Mouse (Mus musculus): ENCODE results near the gene Ctbp2.
"Not testable (repeated sequence)": the region's sequence is repeated elsewhere in the genome, so short reads cannot be mapped to it uniquely, and the experiment has no call there.

Gene Ctbp2

DNA sequence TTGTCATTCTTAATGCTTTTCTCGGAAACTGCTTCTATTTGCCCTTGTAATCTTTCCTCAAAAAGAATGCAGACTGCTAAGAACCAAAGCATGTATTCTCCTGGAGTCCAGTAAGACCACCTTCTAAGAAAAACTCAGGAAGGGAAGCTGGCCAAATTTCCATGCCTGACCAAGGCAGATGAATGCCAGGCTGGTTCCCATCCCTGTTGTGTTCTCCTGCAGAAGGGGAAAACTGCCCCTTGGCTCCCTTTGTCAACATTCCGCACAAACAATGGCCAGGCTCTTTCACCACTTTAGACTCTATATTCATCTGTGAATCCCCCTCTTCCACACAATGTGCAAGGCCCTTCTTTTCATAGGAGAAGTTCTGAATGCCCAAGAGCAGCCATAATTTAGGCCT is 6.3 kb downstream of the Ctbp2 start:
- DNase-seq: no peak

DNA sequence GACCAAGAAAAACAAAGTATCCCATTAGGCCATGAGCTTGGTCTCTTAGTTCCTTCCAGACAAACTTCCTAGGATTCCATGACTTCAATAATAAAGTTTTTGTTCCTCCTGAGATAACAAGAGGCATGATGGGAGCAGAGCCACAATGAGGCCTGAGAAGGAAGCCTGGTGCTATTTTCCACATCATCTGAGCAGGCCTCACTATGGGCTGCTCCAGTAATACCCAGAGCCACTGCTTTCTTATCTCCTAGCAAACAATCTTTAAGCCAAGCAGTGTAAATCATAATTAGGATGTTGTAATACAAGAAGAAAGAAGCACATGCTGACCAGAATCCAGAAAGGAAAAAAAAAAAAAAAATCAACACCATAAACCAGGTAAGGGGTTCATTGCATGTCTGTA is 7.6 kb downstream of the Ctbp2 start:
- DNase-seq: no peak

DNA sequence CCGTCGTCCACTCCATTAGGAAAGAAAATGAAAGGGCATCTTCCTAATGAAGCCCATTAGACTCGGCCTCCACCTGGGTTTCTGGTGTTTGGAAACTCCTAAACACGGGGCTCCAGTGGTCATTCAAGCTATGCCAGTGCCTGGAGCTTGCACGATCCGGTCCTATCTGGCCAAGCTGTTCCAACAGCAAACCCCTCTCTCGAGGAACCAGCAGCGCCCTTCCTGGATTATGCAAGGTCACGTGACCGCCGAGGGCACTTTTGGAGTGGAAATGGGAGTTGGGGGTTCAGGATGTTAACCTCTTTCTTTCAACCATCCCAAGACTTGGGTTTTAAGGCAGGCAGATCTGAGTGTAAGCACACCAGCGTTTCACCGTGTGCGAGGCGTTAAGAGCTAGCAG is 8.3 kb downstream of the Ctbp2 start:
- DNase-seq: peak; percentile 83

- DNase-seq: peak; percentile 60
These were observed 9.2 kb downstream of the Ctbp2 start for GRCm38 (mm10) chr7:133114847-133115470.

DNA sequence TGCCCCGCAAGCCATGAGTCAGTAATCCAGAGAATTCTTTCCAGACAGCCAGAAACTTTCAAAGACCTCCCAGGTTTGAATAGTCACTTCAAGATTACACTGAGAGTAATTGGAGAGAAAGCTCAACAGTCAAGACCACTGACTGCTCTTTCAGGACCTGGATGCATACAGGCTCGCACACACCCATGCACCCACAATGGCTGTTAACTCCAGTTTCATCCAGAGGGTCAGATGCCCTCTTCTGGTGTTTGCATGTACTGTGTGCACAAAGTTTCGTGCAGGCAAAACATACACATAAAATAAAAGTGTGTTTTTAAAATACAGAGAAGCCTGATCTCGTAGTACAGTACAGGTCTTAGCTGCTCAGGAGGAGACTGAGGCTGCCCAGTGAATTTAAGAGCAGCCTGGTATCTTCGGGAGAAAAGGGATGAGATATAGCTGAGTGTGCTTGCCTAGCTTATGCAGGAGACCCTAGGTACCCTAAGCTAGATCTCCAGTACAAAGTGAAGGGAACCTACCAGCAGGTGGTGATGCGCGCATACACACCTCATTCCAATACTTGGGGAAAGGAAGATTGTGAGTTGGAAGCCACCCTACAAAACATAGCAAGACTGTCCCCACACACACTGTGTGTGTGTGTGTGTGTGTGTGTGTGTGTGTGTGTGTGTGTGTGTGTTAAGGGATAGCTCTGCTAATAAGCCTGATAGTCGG is 10.8 kb downstream of the Ctbp2 start:
- no peak for DNase-seq

DNA sequence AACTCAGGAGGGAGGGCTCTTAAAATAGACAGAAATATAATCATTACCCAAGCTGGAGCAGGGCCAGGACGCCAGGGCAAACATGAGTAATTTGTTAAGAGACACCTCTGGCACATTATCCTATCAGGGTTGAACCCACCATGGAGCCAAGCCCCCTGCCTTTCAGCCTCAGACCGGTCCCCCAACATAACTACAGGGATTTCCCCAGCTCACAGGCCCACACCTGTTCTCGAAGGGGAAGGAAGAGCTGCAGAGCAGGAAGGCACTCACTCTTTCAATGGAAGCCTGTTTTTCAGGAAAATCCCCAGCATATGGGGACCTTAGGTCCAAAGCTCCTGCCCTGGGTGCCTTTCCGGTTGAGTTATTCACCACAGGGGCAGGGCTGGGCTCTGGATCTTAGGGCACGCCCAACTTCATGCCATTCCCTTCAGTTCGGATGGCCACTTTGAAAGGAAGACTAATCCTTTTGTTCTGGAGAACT is 11.8 kb downstream of the Ctbp2 start:
- DNase-seq: peak; percentile 91

DNA sequence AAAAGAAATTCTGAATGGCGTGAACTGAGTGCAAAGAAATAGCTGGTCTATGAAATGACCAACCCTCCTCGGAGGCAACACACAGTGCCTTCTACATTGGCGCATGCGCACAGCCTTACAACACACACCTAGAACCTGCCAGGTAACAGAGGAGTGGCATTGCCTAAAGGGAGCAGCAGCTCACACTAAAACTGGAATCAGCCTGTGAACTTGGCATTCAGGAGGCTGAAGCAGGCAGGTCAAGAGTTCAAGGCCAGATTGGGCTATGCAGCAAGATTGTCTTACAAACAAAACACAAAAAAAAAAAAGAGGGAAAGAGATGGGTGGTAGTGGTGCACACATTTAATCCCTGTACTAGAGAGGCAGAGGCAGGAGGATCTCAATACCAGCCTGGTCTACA is 14.7 kb downstream of the Ctbp2 start:
- DNase-seq: peak; percentile 51

DNA sequence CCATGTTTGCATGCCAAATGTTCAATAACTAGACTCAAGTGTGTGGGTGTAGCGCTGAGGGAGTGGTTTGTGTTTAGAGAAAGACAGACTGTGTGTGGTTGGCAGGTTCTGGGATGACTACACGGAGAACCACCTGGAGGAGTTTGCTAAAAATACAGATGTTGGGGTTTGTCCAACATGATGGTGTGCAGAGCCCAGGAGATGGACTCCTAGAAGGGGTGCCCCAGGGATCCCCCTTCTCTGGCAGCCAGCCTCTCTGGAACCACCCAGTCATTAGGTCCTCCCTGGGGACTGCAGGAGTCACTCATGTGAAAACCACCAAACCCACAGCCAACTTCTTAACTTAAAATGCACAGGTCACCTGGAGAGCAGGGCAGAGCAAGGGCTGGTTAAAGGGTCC is 15.5 kb downstream of the Ctbp2 start:
- peak; percentile 49 for DNase-seq

- DNase-seq: no peak
These were observed 21.6 kb downstream of the Ctbp2 start for GRCm38 (mm10) chr7:133102578-133102977.

DNA sequence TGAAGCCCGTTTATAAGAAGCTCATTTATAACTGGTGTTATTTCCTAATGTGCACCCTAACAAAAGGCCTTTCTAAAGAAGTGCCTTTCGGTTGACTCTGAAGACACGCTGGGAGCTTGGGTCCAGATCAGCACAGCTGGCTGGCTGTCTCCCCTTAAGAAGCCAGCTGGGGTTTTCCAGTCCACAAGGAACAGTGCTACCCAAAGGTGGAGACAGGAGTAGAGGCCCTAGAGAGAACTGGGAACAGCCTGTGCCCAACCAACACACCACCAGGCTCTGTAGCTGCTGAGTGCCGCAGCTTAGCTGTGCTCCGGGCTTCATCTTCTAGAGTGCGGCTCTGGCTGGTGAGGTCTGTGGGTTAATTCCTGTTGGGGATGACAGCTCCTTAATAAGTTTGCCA is 23.1 kb downstream of the Ctbp2 start:
- DNase-seq: no peak

- no peak for DNase-seq
These were observed 24.0 kb downstream of the Ctbp2 start for GRCm38 (mm10) chr7:133100178-133100577.

DNA sequence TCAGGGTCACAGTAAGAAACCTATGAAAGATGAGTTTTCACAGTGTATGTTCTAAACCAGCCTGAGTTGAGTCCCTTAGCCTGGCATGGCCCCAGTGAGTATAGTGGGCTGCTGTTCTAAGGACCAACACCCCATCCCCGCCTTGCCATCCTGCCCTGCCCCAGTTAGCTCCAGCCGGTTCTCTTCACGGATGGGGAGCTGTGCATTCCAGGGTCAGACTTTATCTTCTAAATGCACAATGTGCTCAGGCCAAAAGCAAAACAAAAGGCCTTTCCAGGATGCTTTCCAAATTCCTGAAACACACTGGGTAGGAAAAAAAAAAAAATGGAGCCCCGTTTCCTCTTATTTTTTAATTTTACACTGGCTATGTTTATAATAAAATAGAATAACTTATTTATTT is 24.9 kb downstream of the Ctbp2 start:
- DNase-seq: no peak

DNA sequence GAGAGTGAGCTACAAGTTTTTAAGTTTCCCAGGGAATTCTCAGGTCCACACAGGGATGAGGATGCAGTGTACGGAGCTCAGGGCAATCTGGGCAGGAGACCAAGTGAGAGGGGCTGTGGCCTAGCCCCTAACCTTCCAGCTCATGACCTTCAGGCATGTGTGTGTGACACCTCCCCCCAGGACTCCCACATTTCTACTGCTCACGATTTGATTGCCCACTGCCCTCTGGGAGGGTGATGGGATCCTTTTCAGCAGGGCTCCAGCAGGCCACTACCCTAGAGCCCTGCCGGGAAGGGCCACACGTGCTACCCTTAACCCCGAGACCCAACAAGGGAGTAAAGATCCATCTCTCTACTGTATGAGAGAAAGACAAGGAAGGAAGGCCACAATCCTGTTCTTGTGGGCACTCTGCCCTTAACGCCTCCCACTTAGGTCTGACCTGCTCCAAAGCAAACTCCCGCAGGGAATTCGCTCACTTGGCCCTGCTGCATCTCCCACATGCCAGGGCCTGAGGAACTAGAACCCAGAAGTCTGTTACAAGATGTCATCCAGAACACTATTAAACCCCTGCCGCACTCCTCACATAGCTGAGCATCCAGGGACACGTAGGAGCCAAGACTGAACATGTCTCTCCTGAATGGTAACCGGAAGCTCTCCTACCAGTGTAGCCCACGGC is 25.9 kb downstream of the Ctbp2 start:
- DNase-seq: no peak

GRCm38 (mm10) chr7:133095610-133096009 is 28.5 kb downstream of the Ctbp2 start:
- not testable (repeated sequence) for DNase-seq

DNA sequence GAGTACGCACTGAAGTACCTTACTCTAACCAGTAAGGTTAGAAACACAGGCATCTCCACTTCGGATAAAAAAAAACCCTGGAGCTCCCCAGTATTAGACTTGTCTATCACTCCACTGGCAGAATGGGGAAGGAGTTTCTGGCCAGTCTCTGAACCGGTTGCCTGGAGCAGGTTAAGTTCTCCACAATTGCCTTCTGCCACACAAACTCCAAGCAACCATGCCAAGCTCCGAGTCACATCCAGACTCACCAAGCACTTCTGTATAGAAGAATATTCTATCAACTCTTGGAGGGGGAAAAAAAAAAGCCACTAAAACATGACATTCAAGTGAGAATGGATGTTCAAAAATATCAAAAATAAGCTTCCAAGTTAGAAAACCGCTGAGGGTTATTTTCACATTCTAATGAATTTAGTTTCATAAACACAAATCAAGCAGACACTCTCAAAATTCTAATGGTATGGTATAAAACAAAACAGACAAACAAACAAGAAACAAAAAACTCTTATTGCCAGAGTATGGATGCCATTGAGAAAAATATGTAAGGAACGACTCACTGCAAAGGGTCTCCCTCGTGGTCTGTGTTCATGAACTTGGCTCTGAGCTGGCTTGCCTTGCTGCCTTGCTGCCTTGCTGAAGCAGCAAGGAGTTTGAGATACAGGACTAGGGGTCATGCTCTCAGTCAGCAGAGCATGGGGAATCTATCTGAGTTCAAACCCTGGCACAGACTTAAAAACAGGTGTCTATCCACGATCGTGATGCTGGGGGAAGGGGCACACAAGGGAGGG is 29.3 kb downstream of the Ctbp2 start:
- no peak for DNase-seq

- DNase-seq: no peak
These were observed 30.0 kb downstream of the Ctbp2 start for GRCm38 (mm10) chr7:133094161-133094560.

- no peak for DNase-seq
These were observed 30.4 kb downstream of the Ctbp2 start for GRCm38 (mm10) chr7:133093731-133094130.

DNA sequence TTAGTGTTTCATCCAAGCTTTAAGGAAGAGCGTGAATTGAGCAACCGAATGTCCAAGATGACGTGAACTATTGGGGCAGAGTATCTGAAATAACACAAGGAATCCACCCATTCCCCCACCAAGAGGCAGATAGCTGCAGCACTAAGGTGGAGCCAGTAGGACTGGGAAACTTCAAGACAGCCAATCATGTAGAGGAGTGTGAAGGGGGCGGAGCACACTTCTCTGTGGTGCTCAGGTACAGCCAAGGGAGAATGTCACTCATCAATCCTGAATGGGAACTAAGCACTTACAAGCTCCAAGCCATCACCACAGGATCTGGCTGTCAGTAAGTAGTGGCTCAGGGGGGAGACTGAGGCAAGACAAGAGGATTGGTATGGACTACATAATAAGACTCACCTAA is 33.5 kb downstream of the Ctbp2 start:
- DNase-seq: no peak

DNA sequence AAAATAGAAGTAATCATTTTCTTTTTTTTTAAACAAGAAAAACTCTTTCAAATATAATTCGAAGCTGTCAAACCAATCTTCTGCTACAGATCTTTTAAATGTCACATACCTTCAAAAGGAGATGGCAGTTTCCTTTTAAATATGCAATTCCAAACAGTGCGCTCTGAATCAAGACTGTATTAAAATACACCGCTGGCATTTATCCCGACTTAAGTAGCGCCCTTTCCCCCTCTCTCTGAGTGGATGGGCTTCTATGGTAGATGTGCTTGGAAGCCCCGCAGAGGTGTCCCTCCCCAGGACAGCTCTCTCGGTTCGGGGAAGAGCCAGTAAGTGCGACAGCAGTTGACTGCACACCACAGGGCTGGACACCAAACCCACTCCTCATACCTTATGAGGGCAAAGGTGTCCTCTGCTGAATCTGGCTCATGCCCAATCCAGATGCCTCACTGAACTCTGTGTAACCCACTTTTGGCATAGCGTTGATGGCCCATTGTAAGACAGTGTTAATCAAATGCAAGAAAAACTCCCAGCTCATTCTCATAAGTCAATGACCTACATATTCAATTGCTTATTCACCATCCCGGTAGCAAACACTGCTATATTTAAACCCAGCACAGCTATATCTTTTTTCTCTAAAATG is 34.4 kb downstream of the Ctbp2 start:
- no peak for DNase-seq

DNA sequence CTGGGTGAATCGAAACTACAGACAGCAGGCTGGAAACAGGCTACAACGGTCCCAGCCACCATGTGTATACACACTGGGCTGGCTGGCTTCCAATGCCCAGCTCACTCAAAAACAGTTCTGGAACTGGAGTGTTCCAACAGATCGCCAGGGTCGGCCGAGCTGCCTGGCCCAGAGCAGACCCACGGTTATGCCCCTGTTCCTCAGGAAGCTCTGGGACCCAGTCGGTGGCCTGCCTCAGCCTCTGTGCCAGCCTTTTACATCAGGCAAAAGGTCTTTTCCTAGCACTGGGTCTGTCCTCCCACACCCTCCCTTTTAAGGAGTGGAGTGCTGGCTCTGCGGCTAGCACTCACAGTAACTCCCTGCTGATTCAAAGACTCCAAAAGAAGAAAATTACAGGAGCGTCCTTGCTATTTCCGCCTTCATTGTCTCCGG is 35.3 kb downstream of the Ctbp2 start:
- peak; percentile 67 for DNase-seq

GRCm38 (mm10) chr7:133088411-133088810 is 35.7 kb downstream of the Ctbp2 start:
- DNase-seq: peak; percentile 79

DNA sequence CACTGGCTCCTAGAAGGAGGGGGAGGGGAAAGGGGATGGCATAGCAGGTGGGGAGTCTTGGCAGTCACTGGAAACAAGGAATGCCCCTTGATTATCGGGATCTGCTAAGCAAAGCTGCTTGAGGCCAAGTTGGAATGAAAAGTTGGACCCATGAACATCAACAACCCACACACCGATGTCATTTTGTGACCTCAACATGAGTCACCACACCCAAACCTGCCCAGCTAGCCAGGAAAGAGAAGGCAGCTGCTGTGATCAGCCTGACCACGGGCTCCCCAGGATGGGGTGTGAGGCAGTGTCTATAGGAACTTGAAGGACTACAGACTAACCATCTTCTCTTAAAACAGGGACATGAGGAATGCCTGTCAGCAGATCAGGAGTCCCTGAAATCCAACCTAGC is 38.7 kb downstream of the Ctbp2 start:
- no peak for DNase-seq
